Mouse (Mus musculus): ENCODE measurements around the gene Mmp3.

DNA sequence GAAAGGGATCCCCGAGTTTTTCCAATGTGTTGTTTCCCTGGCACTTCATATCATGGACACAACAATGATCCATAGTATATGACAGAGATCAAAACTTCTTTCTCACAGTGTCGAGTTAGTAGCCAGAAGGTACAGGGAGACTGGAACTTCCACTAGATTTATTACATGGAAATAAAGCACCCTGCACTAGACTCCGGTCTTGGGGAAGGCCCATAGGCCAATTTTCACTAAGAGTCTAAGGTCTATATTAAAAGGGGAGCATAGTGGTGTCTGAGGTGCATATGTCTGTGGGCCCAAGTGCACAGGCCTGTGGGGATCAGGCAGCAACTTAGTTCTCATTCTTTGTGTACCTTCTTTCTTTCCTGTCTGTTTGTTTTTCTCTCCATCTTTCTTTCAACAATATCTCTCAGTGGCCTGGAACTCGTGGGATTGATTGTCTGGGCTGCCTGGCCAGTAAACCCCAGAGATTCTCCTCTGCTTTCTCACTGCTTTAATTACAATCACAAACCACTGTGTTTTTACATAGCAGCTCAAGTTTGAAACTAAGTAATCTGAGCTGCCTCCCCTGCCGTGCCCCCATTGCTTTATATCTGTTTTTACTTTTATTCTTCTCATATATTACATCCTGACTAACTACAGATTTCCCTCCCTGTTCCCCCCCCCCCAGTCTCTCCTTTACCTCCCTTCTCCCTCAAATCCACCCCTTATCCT, 38.2 kb downstream of the Mmp3 start:
- TF ChIP-seq GATA1 (IDR thresholded peaks at IDR 0.05; ENCODE audit: borderline replicate concordance, low read length) (no peak), FLI1 (IDR thresholded peaks at IDR 0.05; ENCODE audit: low read length) (no peak)

Measured in megakaryocyte, embryonic 14.5 days (primary cell).